Mouse (Mus musculus): ENCODE results near the gene Mc1r. TPM values are rescaled to one million over a fixed set of nuclear protein-coding genes. Genes with fewer than 3 reads are reported as not detected.

The Mc1r gene
- polyA plus RNA-seq (2012; rRNA removed; ENCODE audit: low replicate concordance) = not detected in 2 replicates

DNA sequence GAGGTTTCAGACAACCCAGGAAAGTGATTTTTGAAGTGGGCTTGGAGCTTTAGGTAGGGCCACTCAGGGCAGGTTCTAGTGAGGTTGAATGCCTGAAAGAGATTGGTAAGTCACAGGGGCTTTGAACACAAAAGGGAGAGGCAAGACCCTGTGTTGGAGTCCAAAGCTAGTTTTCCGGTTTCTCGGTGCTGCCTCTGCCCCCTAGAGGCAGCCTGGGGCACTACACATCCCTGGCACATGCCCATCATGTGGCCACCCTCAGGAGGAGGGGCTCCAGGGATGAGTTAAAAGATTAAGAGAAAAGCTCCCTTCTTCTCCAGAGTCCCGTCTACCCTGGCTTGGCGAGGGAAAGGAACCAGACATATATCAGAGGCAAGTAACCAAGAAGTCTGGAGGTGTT lies at the start of gene Mc1r:
TSS of gene Mc1r (plus strand) at position 322 of the 400 bp plus-strand sequence.

DNA sequence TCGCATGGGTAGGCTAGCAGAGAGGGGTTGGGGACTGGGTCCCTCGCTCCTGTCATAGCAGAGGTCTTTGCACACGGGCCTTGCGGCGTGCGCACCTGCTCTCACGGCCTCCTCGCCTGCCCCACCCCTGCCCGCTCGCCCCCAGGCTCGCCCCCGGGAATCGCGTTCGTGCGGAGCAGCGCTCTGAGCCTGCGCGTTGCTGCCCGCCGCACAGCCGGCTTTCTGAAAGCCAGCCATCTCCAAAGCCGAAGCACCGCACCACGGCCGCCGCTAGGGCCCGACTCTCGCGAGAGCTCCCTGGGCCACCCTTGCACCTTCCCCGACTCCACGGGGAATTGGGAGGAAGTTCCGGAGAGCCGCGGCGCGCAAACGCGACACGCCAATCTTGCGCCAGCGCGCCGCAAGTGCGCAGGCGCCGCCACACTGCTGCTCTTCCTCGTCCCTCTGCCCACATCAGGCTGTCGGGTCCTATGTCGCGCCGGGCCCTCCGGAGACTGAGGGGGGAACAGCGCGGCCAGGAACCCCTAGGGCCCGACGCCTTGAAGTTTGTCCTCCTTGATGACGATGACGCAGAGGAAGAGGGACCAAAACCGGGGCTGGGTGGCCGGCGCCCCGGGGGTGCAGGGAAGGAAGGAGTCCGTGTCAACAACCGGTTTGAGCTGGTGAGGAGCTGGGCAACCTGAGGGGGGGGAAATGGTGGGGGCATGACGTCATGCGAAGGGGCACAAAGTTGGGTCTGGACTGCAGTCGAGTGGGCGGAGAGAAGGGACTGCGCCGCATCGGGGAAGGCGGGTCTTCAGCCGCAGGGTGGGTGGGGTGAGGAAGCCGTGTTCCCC lies 33.3 kb upstream of the Mc1r start, which contains the start of gene Tcf25:
TSS of gene Tcf25 (plus strand) at position 351 of the 836 bp plus-strand sequence.

DNA sequence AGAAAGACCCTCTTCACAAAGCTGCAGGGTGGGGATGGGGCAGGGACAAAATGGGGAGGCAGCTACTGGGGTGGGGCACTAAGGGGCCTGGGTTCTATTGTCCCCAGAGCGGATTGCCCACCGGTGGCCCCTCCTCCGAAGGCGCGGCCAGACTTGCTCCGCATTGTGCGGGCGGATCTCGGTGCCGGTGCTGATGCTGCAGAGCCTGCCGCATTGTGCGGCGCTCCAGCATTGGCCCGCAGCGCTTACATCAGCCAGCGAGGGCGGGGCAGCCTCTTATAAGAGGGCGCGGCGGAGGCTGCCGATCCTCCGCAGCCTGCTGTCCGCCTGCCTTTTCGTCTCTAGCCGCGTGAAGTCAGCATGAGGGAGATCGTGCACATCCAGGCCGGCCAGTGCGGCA lies 4.3 kb downstream of the Mc1r start, which contains the start of gene Tubb3:
TSS of gene Tubb3 (plus strand) at position 179 of the 400 bp plus-strand sequence.

DNA sequence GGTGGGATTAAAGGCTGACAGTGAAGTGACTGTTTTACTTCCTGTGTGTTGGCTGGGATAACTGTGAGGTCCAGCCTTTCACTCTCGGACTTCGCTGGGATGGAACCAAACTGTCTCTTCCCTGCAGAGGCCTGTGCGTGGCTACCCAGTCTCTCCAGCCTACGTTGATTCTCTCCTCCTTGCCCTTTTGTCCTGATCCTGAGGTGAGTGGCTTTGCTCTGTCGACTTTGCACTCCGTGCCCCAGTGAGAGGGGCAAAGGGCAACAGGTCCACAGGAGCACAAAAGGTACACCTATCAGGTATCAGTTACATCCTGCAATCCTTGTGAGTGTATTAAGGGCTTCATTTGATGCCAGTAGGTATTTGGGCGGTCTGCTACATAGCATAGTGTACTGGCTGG lies 16.5 kb downstream of the Mc1r start, which contains the start of gene Def8:
TSS of gene Def8 (plus strand) at position 87 of the 400 bp plus-strand sequence.

Other genes starting within 250 kb of the Mc1r start
- gene Sult5a1, start 248.8 kb upstream of the Mc1r start, polyA plus RNA-seq (2012; rRNA removed; ENCODE audit: low replicate concordance) = 18.3 and 25.6 TPM in 2 replicates
- 46.8 and 160 TPM in 2 replicates for gene Dpep1, start 220.9 kb upstream of the Mc1r start, polyA plus RNA-seq (2012; rRNA removed; ENCODE audit: low replicate concordance)
- gene Chmp1a, start 194.3 kb upstream of the Mc1r start, polyA plus RNA-seq (2012; rRNA removed; ENCODE audit: low replicate concordance) = 122 and 130 TPM in 2 replicates
- 2.5 and 3.2 TPM in 2 replicates for gene Spata33, start 194.3 kb upstream of the Mc1r start, polyA plus RNA-seq (2012; rRNA removed; ENCODE audit: low replicate concordance)
- 67.9 and 79.8 TPM in 2 replicates for gene Cdk10, start 182.3 kb upstream of the Mc1r start, polyA plus RNA-seq (2012; rRNA removed; ENCODE audit: low replicate concordance)
- 5.7 and 12.5 TPM in 2 replicates for gene Spata2l, start 170.9 kb upstream of the Mc1r start, polyA plus RNA-seq (2012; rRNA removed; ENCODE audit: low replicate concordance)
- 29.0 and 39.9 TPM in 2 replicates for gene Zfp276, start 152.9 kb upstream of the Mc1r start, polyA plus RNA-seq (2012; rRNA removed; ENCODE audit: low replicate concordance)
- 50.6 and 80.0 TPM in 2 replicates for gene Vps9d1, start 152.8 kb upstream of the Mc1r start, polyA plus RNA-seq (2012; rRNA removed; ENCODE audit: low replicate concordance)
- 4.5 and 29.1 TPM in 2 replicates for gene Fanca, start 88.5 kb upstream of the Mc1r start, polyA plus RNA-seq (2012; rRNA removed; ENCODE audit: low replicate concordance)
- gene Spire2, start 74.4 kb upstream of the Mc1r start, polyA plus RNA-seq (2012; rRNA removed; ENCODE audit: low replicate concordance) = 0.46 and 3.7 TPM in 2 replicates
- 221 and 244 TPM in 2 replicates for gene Tcf25, start 33.4 kb upstream of the Mc1r start, polyA plus RNA-seq (2012; rRNA removed; ENCODE audit: low replicate concordance)
- gene Tubb3, start 4.3 kb downstream of the Mc1r start, polyA plus RNA-seq (2012; rRNA removed; ENCODE audit: low replicate concordance) = 0.93 and 1.2 TPM in 2 replicates
- 37.6 and 47.4 TPM in 2 replicates for gene Def8, start 16.4 kb downstream of the Mc1r start, polyA plus RNA-seq (2012; rRNA removed; ENCODE audit: low replicate concordance)
- 27.1 and 38.6 TPM in 2 replicates for gene Afg3l1, start 70.8 kb downstream of the Mc1r start, polyA plus RNA-seq (2012; rRNA removed; ENCODE audit: low replicate concordance)
- 0.40 TPM in 1 of 2 replicates, not detected in the other for gene Dbndd1, start 108.4 kb downstream of the Mc1r start, polyA plus RNA-seq (2012; rRNA removed; ENCODE audit: low replicate concordance)
- 6.4 and 14.5 TPM in 2 replicates for gene Gas8, start 111.7 kb downstream of the Mc1r start, polyA plus RNA-seq (2012; rRNA removed; ENCODE audit: low replicate concordance)
- gene Rhou, start 246.8 kb downstream of the Mc1r start, polyA plus RNA-seq (2012; rRNA removed; ENCODE audit: low replicate concordance) = 12.4 and 33.5 TPM in 2 replicates

Measured in subcutaneous adipose tissue, adult 2 months (tissue).